Mouse (Mus musculus) stomach, postnatal 0 days (tissue): ENCODE results near the gene Luc7l. TPM values are rescaled to one million over a fixed set of nuclear protein-coding genes. Genes with fewer than 3 reads are reported as not detected.

Source experiments
- ATAC-seq: fragments of 200-750 bp; cut with Nextera tagmentation; 2 replicates; pipeline ENCODE4 v1.8.0; 2017; ENCODE audit not compliant: low FRiP score, low TSS enrichment
- DNase-seq: peaks from one replicate; pipeline ENCODE4 v3.0.0-alpha.2; 2016; ENCODE audit warnings: low spot score
- H3K27ac ChIP-seq: fragments of 300-500 bp; sonication (generic); replicated peaks from 2 replicates; pipeline ENCODE4 v1.5.1; 2014; ENCODE audit warnings: mild to moderate bottlenecking, control low read depth
- H3K27me3 ChIP-seq: fragments of 300-500 bp; sonication (generic); 2 replicates; pipeline ENCODE4 v1.6.1; 2014; ENCODE audit warnings: low read length; ENCODE audit not compliant: control insufficient read depth, insufficient read depth
- H3K36me3 ChIP-seq: fragments of 300-500 bp; sonication (generic); 2 replicates; pipeline ENCODE4 v1.6.1; 2014; ENCODE audit warnings: low read length, mixed read lengths; ENCODE audit not compliant: control insufficient read depth, insufficient read depth
- H3K4me1 ChIP-seq: fragments of 300-500 bp; sonication (generic); replicated peaks from 2 replicates; pipeline ENCODE4 v1.6.1; 2014; ENCODE audit warnings: antibody characterized with exemption; ENCODE audit not compliant: control insufficient read depth, insufficient read depth
- H3K4me2 ChIP-seq: fragments of 300-500 bp; sonication (generic); replicated peaks from 2 replicates; pipeline ENCODE4 v1.6.1; 2014; ENCODE audit warnings: low read depth, mild to moderate bottlenecking, control low read depth, moderate library complexity
- H3K4me3 ChIP-seq: fragments of 300-500 bp; sonication (generic); 2 replicates; pipeline ENCODE4 v1.5.1; 2014; ENCODE audit warnings: low read depth, low read length, control low read depth
- H3K9ac ChIP-seq: fragments of 300-500 bp; sonication (generic); 2 replicates; pipeline ENCODE4 v1.6.1; 2014; ENCODE audit warnings: mild to moderate bottlenecking, low read length, control low read depth, mixed read lengths
- H3K9me3 ChIP-seq: fragments of 300-500 bp; sonication (generic); 2 replicates; pipeline ENCODE4 v1.6.1; 2016; ENCODE audit warnings: low read length; ENCODE audit not compliant: control insufficient read depth
- CTCF ChIP-seq: IDR thresholded peaks from 2 replicates; pipeline ENCODE4 v1.5.1; 2016; ENCODE audit warnings: antibody characterized with exemption, low read depth, mild to moderate bottlenecking, moderate library complexity
- EP300 ChIP-seq: optimal IDR thresholded peaks from 2 replicates; pipeline ENCODE3; 2016; ENCODE audit warnings: antibody characterized with exemption
- WGBS: fragments of 180-500 bp; shearing (Covaris S2); extraction: QIAGEN DNeasy Blood & Tissue Kit; methylation state at CpG from one replicate; pipeline ENCODE4 v1.1.7; 2014; 5-methylcytosine and 5-hydroxymethylcytosine counted together
- polyA plus RNA-seq: library from polyadenylated mRNA; unstranded; fragments of >200 nt; fragmentation: Nextera tagmentation; extraction: Ambion mirVana; gene quantifications from 2 replicates; pipeline ENCODE4 v1.2.1, GENCODE M21; 2015

Luc7l gene
- polyA plus RNA-seq, 1 experiment from 2014 or later: 42.9 TPM

GRCm38 (mm10) chr17:26234386-26234785 is 18.3 kb upstream of the Luc7l start:
- Histone ChIP-seq H3K4me2 (no peak overlapping the region), H3K9me3 (no peaks in the 10 kb centered on the region), H3K9ac (no peak overlapping the region), H3K27ac (no peak overlapping the region), H3K27me3 (no peaks in the 10 kb centered on the region), H3K4me3 (no peak overlapping the region), H3K36me3 (no peaks in the 10 kb centered on the region), H3K4me1 (0 out of 2 replicates have a peak, but pooled peaks cover 2% of the 10 kb centered on the region)
- ATAC-seq (no peak), DNase-seq (no peak)
- TF ChIP-seq CTCF (no peak), EP300 (no peak)
- WGBS: 81% methylated on average over 8 of the region's 8 CpGs

- Histone ChIP-seq H3K27me3 (no peaks in the 10 kb centered on the region), H3K4me2 (no peak overlapping the region), H3K9me3 (no peaks in the 10 kb centered on the region), H3K4me3 (no peak overlapping the region), H3K9ac (no peak overlapping the region), H3K27ac (peak overlapping the region; percentile 37), H3K36me3 (no peaks in the 10 kb centered on the region), H3K4me1 (peaks cover 2% of the 10 kb centered on the region; the same call in 1 of the 2 replicates)
- 60% methylated on average over 13 of the region's 13 CpGs for WGBS
- DNase-seq: no peak
- TF ChIP-seq CTCF (no peak), EP300 (no peak)
- ATAC-seq: no peak
Observed at GRCm38 (mm10) chr17:26235077-26235815, 17.4 kb upstream of the Luc7l start.

GRCm38 (mm10) chr17:26237667-26238066 is 15.0 kb upstream of the Luc7l start:
- peak; percentile 70 for DNase-seq
- H3K36me3 ChIP-seq: no peaks in the 10 kb centered on the region
- 54% methylated on average over 10 of the region's 10 CpGs for WGBS
- TF ChIP-seq CTCF (no peak), EP300 (no peak)
- no peak overlapping the region for H3K4me2 ChIP-seq
- no peak overlapping the region for H3K9ac ChIP-seq
- no peaks in the 10 kb centered on the region for H3K9me3 ChIP-seq
- peak; percentile 89 for ATAC-seq
- no peak overlapping the region for H3K4me3 ChIP-seq
- no peak overlapping the region for H3K27ac ChIP-seq
- peaks cover 2% of the 10 kb centered on the region; the same call in 1 of the 2 replicates for H3K4me1 ChIP-seq
- no peaks in the 10 kb centered on the region for H3K27me3 ChIP-seq

GRCm38 (mm10) chr17:26239551-26239950 is 13.1 kb upstream of the Luc7l start:
- Histone ChIP-seq H3K9ac (no peak overlapping the region), H3K4me3 (no peak overlapping the region), H3K9me3 (no peaks in the 10 kb centered on the region), H3K4me2 (no peak overlapping the region), H3K4me1 (peaks cover 2% of the 10 kb centered on the region), H3K27me3 (no peaks in the 10 kb centered on the region), H3K36me3 (no peaks in the 10 kb centered on the region), H3K27ac (peak overlapping the region; percentile 20; the same call in 1 of the 2 replicates)
- WGBS: 60% methylated on average over 2 of the region's 2 CpGs
- no peak for DNase-seq
- ATAC-seq: no peak
- TF ChIP-seq CTCF (no peak), EP300 (no peak)

GRCm38 (mm10) chr17:26240120-26240790 is 12.4 kb upstream of the Luc7l start:
- ATAC-seq (no peak), DNase-seq (no peak)
- Histone ChIP-seq H3K4me2 (no peak overlapping the region), H3K4me3 (no peak overlapping the region), H3K9ac (no peak overlapping the region), H3K27ac (peak overlapping the region; percentile 41; the same call in 1 of the 2 replicates), H3K4me1 (peaks cover 2% of the 10 kb centered on the region), H3K27me3 (no peaks in the 10 kb centered on the region), H3K9me3 (no peaks in the 10 kb centered on the region), H3K36me3 (no peaks in the 10 kb centered on the region)
- WGBS: 52% methylated on average over 6 of the region's 6 CpGs
- TF ChIP-seq EP300: no peak
- TF ChIP-seq CTCF: no peak

- DNase-seq: no peak
- no peaks in the 10 kb centered on the region; the same call in none of the 2 replicates for H3K4me1 ChIP-seq
- no peaks in the 10 kb centered on the region for H3K36me3 ChIP-seq
- no peak for ATAC-seq
- no peaks in the 10 kb centered on the region for H3K27me3 ChIP-seq
- H3K4me3 ChIP-seq: no peak overlapping the region
- H3K27ac ChIP-seq: no peak overlapping the region
- 61% methylated on average over 6 of the region's 6 CpGs for WGBS
- no peak overlapping the region for H3K9ac ChIP-seq
- no peak overlapping the region for H3K4me2 ChIP-seq
- H3K9me3 ChIP-seq: no peaks in the 10 kb centered on the region
- no peak for TF ChIP-seq EP300
- TF ChIP-seq CTCF: no peak
Observed at GRCm38 (mm10) chr17:26240990-26241389, 11.7 kb upstream of the Luc7l start.
